Mouse (Mus musculus): ENCODE measurements around the gene Dnase1l3.

Dnase1l3 gene

DNA sequence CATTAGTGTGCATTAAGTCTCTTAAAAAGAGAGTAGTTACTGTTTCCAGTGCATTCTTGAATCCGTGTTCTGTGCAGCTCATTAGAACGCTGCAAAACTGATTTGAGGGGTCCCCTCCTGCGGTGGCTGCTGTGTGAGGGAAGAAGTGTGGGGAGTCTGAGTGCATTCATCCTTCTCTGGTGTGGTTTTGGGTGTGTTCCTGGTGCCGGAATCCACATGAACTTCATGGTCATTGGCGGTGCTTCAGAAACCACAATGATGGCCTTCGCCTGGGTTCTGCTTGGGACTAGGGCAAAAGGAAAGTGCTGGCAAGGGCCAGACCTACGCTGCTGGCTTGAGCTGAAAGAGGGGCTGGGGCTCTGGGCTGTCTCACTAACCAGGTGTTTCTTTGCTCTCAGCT, 60.2 kb downstream of the Dnase1l3 start:
- DNase-seq (ENCODE audit: low read depth) = no peak

DNA sequence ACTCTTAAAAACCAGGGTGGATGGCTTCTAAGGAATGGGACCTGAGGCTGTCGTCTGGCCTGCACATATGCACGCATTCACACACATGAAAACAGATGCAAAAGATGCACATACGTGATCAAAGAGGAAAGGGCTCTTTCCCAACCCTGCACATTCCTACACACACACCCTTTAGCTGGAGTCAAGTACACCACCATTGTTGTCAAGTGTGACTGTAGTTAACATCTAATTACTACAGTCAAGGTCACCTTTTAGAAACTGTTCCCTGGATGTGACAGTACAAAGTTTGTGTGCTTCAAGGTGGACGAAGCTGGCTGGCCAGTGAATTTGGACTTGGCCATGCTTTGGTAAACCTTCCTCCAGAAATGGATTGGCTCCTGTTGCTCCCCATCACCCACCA, 62.2 kb downstream of the Dnase1l3 start:
- no peak for DNase-seq (ENCODE audit: low read depth)

- no peak for DNase-seq (ENCODE audit: low read depth)
Measured at GRCm38 (mm10) chr14:7929029-7929428, 65.3 kb downstream of the Dnase1l3 start.

GRCm38 (mm10) chr14:7928362-7928761, 66.0 kb downstream of the Dnase1l3 start:
- DNase-seq (ENCODE audit: low read depth) = no peak

GRCm38 (mm10) chr14:7923635-7924034, 70.7 kb downstream of the Dnase1l3 start:
- DNase-seq (ENCODE audit: low read depth) = no peak

DNA sequence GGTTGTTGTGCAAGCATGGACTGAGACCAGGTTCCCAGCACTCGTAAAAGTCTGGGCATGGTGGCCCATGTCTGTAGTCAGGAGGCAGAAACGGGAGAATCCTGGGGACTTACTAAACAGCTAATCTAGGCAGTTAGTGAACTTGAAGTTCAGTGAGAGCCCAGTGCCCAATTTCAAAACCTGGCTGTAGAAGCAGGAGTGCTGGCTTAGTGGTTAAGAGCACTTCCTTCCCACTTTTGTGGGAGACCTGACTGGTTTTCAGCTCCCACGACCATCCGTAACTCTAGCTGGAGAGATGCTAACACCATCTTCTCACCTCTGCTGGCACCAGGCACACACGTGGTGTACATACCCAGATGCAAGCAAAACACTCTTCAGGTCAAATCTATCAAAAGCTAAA, 72.9 kb downstream of the Dnase1l3 start:
- no peak for DNase-seq (ENCODE audit: low read depth)

DNA sequence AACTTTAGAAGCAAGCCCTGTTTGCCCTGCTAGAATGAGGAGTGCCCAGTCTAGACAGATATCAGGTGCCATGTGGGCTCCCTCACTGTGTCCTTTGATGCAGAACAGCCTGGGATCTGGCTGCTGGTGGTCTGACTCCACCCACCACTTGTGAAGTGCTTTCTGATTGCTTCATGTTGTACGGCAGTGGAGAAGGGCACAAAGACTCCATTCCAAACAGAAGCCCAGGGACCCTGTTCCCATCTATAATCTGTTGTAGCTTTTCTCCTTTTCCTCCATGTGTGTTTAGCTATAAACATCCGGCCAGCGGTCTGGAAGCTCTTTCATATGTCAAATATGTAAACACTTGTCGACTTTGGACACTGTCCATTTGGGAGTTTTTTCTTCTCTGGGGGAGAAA, 74.5 kb downstream of the Dnase1l3 start:
- DNase-seq (ENCODE audit: low read depth) = no peak

DNA sequence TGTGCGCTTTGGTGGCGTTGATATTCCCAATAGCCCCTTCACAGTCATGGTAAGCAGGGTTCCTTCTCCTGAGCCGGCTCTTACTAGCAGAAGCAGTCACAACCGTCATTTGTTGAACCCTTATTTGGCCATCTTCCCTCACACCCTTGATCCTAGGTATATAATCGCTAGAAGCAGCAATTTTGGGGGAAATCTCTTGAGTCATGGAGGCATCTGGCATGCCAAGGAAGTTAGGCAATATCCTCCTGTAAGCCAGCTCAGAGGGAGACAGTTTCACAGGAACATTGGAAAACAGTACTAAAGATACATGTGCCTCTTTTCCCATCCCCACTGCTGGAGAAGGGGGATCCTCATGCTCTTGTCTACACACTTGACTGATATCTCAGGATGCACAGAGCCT, 75.1 kb downstream of the Dnase1l3 start:
- no peak for DNase-seq (ENCODE audit: low read depth)

GRCm38 (mm10) chr14:7918150-7918991, 76.0 kb downstream of the Dnase1l3 start:
- DNase-seq (ENCODE audit: low read depth) = no peak

All from naive thymus-derived CD4-positive, alpha-beta T cell, adult 2 months (primary cell).